Mouse (Mus musculus) E14TG2a.4 (cell line): ENCODE measurements around the gene Prr5l.

Experiments used
- H3K27me3 ChIP-seq: 2 replicates; pipeline ENCODE4 v1.6.1; 2014; ENCODE audit warnings: low read length, control low read depth; ENCODE audit not compliant: insufficient read depth
- H3K36me3 ChIP-seq: 2 replicates; pipeline ENCODE4 v1.6.1; 2014; ENCODE audit warnings: low read length, control low read depth; ENCODE audit not compliant: insufficient read depth
- H3K4me1 ChIP-seq: replicated peaks from 2 replicates; pipeline ENCODE4 v1.6.1; 2014; ENCODE audit warnings: low read depth, low read length, control low read depth
- H3K4me3 ChIP-seq: replicated peaks from 2 replicates; pipeline ENCODE4 v1.5.1; 2014; ENCODE audit warnings: mild to moderate bottlenecking, low read length
- H3K9me3 ChIP-seq: 2 replicates; pipeline ENCODE4 v1.6.1; 2014; ENCODE audit warnings: low read length, control low read depth
- CTCF ChIP-seq: conservative IDR thresholded peaks from 2 replicates; pipeline ENCODE4 v1.5.1; 2014; ENCODE audit warnings: low read length
- NANOG ChIP-seq: IDR thresholded peaks from 2 replicates; pipeline ENCODE4 v1.6.1; 2014; ENCODE audit warnings: borderline replicate concordance, low read length, mixed read lengths
- POU5F1 ChIP-seq: IDR thresholded peaks from 2 replicates; pipeline ENCODE4 v1.6.1; 2014; ENCODE audit warnings: low read length, borderline replicate concordance

Gene Prr5l

GRCm38 (mm10) chr2:101891143-101891542 is 8.3 kb upstream of the Prr5l start:
- Histone ChIP-seq H3K4me3 (no peak overlapping the region), H3K4me1 (peaks cover 8% of the 10 kb centered on the region; the same call in 1 of the 2 replicates), H3K27me3 (no peaks in the 10 kb centered on the region), H3K9me3 (no peaks in the 10 kb centered on the region), H3K36me3 (peaks cover 25% of the 10 kb centered on the region)
- TF ChIP-seq NANOG = no peak
- no peak for TF ChIP-seq POU5F1
- no peak for TF ChIP-seq CTCF

- H3K9me3 ChIP-seq = no peaks in the 10 kb centered on the region
- H3K27me3 ChIP-seq = no peaks in the 10 kb centered on the region
- 0 out of 2 replicates have a peak, but pooled peaks cover 4% of the 10 kb centered on the region for H3K36me3 ChIP-seq
- peaks cover 11% of the 10 kb centered on the region; the same call in 1 of the 2 replicates for H3K4me1 ChIP-seq
- TF ChIP-seq POU5F1 (no peak), CTCF (no peak), NANOG (no peak)
- H3K4me3 ChIP-seq = no peak overlapping the region
These were observed 6.1 kb upstream of the Prr5l start for GRCm38 (mm10) chr2:101888886-101889285.

- no peaks in the 10 kb centered on the region for H3K9me3 ChIP-seq
- peaks cover 5% of the 10 kb centered on the region for H3K27me3 ChIP-seq
- H3K4me1 ChIP-seq = peaks cover 11% of the 10 kb centered on the region; the same call in 1 of the 2 replicates
- 0 out of 2 replicates have a peak, but pooled peaks cover 4% of the 10 kb centered on the region for H3K36me3 ChIP-seq
- H3K4me3 ChIP-seq = peak within 1 kb of the TSS; percentile 92
- no peak for TF ChIP-seq NANOG
- TF ChIP-seq POU5F1 = no peak
- TF ChIP-seq CTCF = no peak
These were observed 3.1 kb upstream of the Prr5l start, which contains the start of gene Commd9 for GRCm38 (mm10) chr2:101885768-101886438. Gene Commd9 (plus strand): TSS chr2:101886247.

GRCm38 (mm10) chr2:101884286-101884685 is 1.5 kb upstream of the Prr5l start:
- no peak overlapping the region for H3K4me3 ChIP-seq
- peaks cover 13% of the 10 kb centered on the region for H3K27me3 ChIP-seq
- H3K9me3 ChIP-seq = no peaks in the 10 kb centered on the region
- H3K36me3 ChIP-seq = 0 out of 2 replicates have a peak, but pooled peaks cover 4% of the 10 kb centered on the region
- peaks cover 7% of the 10 kb centered on the region; the same call in 1 of the 2 replicates for H3K4me1 ChIP-seq
- no peak for TF ChIP-seq POU5F1
- TF ChIP-seq NANOG = no peak
- TF ChIP-seq CTCF = no peak

DNA sequence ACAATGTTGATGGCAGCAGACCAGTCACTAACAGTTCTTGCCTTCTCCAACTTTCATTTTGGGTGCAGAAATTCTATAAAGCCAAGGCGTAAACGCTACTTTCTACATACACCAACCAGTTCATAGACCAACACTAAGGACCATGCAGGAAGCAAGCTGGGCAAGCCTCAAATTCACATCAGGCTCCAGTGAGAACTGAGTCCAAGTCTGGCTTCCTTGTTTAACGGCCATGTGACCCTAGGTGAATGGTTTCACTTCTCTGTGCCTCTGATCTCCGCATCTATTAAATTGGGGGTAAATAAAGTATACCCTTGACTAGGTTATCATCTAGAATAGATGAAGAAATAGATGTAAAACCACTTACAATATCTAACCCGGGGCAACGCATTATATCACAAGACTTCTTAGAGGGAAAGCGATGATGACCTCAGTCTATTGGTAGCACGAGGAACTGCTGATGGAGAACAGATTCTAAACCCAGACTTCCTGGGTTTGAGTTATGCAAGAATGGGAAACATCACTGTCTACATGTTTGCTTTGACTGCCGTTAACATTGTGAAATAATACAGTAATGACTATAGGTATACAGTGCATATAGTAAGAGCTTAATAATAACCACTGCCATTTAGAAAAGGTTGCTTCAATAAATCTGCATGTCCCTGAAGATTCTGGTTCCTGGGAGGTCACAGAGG is 1.2 kb downstream of the Prr5l start:
- no peak for TF ChIP-seq CTCF
- TF ChIP-seq POU5F1 = no peak
- no peak for TF ChIP-seq NANOG
- H3K4me1 ChIP-seq = peaks cover 4% of the 10 kb centered on the region; the same call in 1 of the 2 replicates
- H3K27me3 ChIP-seq = peaks cover 28% of the 10 kb centered on the region

GRCm38 (mm10) chr2:101871179-101871578 is 11.6 kb downstream of the Prr5l start:
- TF ChIP-seq POU5F1 = no peak
- no peak for TF ChIP-seq NANOG
- peak; percentile 53 for TF ChIP-seq CTCF
- H3K4me1 ChIP-seq = peaks cover 2% of the 10 kb centered on the region; the same call in 1 of the 2 replicates
- H3K4me3 ChIP-seq = peak overlapping the region; percentile 49
- no peaks in the 10 kb centered on the region for H3K9me3 ChIP-seq
- H3K36me3 ChIP-seq = no peaks in the 10 kb centered on the region
- peaks cover 14% of the 10 kb centered on the region for H3K27me3 ChIP-seq

More for the DNA sequence above, 1.2 kb downstream of the Prr5l start:
- Histone ChIP-seq H3K36me3 (no peaks in the 10 kb centered on the region), H3K9me3 (no peaks in the 10 kb centered on the region), H3K4me3 (no peak overlapping the region)

DNA sequence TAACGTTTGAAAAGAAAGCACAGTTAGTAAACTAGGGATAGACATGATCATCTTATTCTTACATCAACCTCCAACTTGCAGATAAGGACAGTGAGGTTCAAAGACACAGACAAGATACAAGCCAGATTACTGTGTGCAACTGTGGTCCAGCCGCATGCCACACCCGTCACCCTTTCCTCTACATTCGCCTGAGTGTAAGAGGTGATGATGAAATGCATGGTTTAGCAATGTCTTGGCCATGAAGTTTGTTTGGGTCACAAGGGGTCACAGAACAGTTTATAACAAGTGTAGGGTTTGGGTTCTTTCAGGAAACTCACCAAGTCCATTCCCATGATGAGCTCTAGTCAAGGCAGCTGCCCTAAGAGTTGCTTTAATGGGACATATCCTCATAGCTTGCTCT is 14.1 kb downstream of the Prr5l start:
- H3K27me3 ChIP-seq = peaks cover 19% of the 10 kb centered on the region
- no peaks in the 10 kb centered on the region for H3K36me3 ChIP-seq
- H3K4me3 ChIP-seq = no peak overlapping the region
- peaks cover 2% of the 10 kb centered on the region; the same call in 1 of the 2 replicates for H3K4me1 ChIP-seq
- H3K9me3 ChIP-seq = peaks cover 9% of the 10 kb centered on the region
- no peak for TF ChIP-seq POU5F1
- TF ChIP-seq CTCF = no peak
- no peak for TF ChIP-seq NANOG
